Comparison of ENCODE assay signal across 13 mouse cellular contexts in genomic region chr2:174547207-174547606, GRCm38 (mm10).
DNase-seq lines count a peak whose midpoint lies in the region; ATAC-seq and TF ChIP-seq lines count a peak whose summit lies in the region.
"Had no signal": no experiment of that assay in that cellular context is flagged by ENCODE, and none has a peak within 500 bp of the region (broad histone marks: within the 10 kb centered on the region; RNA-seq: fewer than 3 reads in every experiment).

No protein-coding gene starts in this region.

- no peaks in the 10 kb centered on the region for H3K36me3 ChIP-seq in kidney, adult 2 months (ENCODE audit: control insufficient read depth, insufficient read depth, low read length)
- H3K36me3 ChIP-seq: embryonic facial prominence, embryonic 13.5 days; G1E; hindbrain, embryonic 12.5 days; liver, embryonic 15.5 days had no signal

- H3K27me3 ChIP-seq in kidney, adult 2 months (replicated peaks; ENCODE audit: control insufficient read depth, insufficient read depth, low read length), result no peaks in the 10 kb centered on the region
- H3K27me3 ChIP-seq: embryonic facial prominence, embryonic 13.5 days; hindbrain, embryonic 12.5 days; liver, embryonic 15.5 days had no signal

- H3K4me1 ChIP-seq in kidney, adult 2 months (ENCODE audit: control insufficient read depth, insufficient read depth, low read length), result no peaks in the 10 kb centered on the region
- H3K4me1 ChIP-seq: embryonic facial prominence, embryonic 13.5 days; hindbrain, embryonic 12.5 days; liver, embryonic 15.5 days had no signal

- WGBS in kidney, adult 2 months, result 88% methylated on average over 3 of the region's 3 CpGs

- no peak; the same call in 1 of the 2 replicates for TF ChIP-seq CTCF in kidney, adult 2 months (conservative IDR thresholded peaks at IDR 0.05; ENCODE audit: insufficient read depth, insufficient read length, low read depth, low read length)
- TF ChIP-seq CTCF in brain, embryonic 14.5 days (IDR thresholded peaks at IDR 0.05; ENCODE audit: borderline replicate concordance, extremely low read depth, insufficient read depth, insufficient read length), result peak; percentile 3; the same call in 1 of the 2 replicates

- no peak overlapping the region for H3K4me3 ChIP-seq in kidney, adult 2 months (ENCODE audit: insufficient read depth, low read depth, low read length)
- H3K4me3 ChIP-seq: embryonic facial prominence, embryonic 13.5 days; hindbrain, embryonic 12.5 days; liver, embryonic 15.5 days had no signal

- peak; percentile 9 for DNase-seq in kidney, adult 9 months
- no peak for DNase-seq in kidney, adult 2 months
- peak; percentile 57 for DNase-seq in CD4-positive, CD25-positive, alpha-beta regulatory T cell, adult 2 months (ENCODE audit: low read depth, low spot score)
- DNase-seq in brain, embryonic 14.5 days (ENCODE audit: low read depth), result no peak
- no peak for DNase-seq in heart, postnatal 4 days
- no peak for DNase-seq in right cerebral cortex, postnatal 14 days
- no peak for DNase-seq in testis, postnatal 14 days (ENCODE audit: low spot score)
- DNase-seq: retina, postnatal 1 day had no signal

- no peak overlapping the region for H3K27ac ChIP-seq in kidney, adult 2 months (ENCODE audit: insufficient read depth, low read depth, low read length)
- H3K27ac ChIP-seq: embryonic facial prominence, embryonic 13.5 days; hindbrain, embryonic 12.5 days; liver, embryonic 15.5 days had no signal

- no peak for TF ChIP-seq POLR2A in kidney, adult 2 months (IDR thresholded peaks at IDR 0.05; ENCODE audit: low read depth, low read length)
- no peak for TF ChIP-seq POLR2A in brain, embryonic 14.5 days (IDR thresholded peaks at IDR 0.05; ENCODE audit: borderline replicate concordance, extremely low read depth, insufficient read depth, insufficient read length, poor library complexity, severe bottlenecking)

- peak; percentile 74 for ATAC-seq in megakaryocyte, adult 5-6 weeks (ENCODE audit: poor library complexity, severe bottlenecking)

Comparison
In these comparisons a context has a peak if more than half of its experiments do, and no peak if none do; other contexts are left out.
1. DNase-seq: peak in kidney, adult 9 months (single experiment) and CD4-positive, CD25-positive, alpha-beta regulatory T cell, adult 2 months (single experiment); none in kidney, adult 2 months (single experiment), brain, embryonic 14.5 days (single experiment), heart, postnatal 4 days (single experiment), right cerebral cortex, postnatal 14 days (single experiment) and testis, postnatal 14 days (single experiment).